ENCODE assay signal across 17 mouse cellular contexts in genomic region chr15:86645244-86645643, GRCm38 (mm10).
DNase-seq lines count a peak whose midpoint lies in the region; ATAC-seq and TF ChIP-seq lines count a peak whose summit lies in the region.
"Had no signal": no experiment of that assay in that cellular context is flagged by ENCODE, and none has a peak within 500 bp of the region (broad histone marks: within the 10 kb centered on the region; RNA-seq: fewer than 3 reads in every experiment).

No protein-coding gene starts in this region.

- no peak for TF ChIP-seq CTCF in kidney, adult 2 months (conservative IDR thresholded peaks at IDR 0.05; ENCODE audit: insufficient read depth, insufficient read length, low read depth, low read length)

- no peaks in the 10 kb centered on the region for H3K36me3 ChIP-seq in kidney, adult 2 months (ENCODE audit: control insufficient read depth, insufficient read depth, low read length)
- H3K36me3 ChIP-seq in embryonic facial prominence, embryonic 14.5 days (ENCODE audit: control insufficient read depth, insufficient read depth, low read length), result no peaks in the 10 kb centered on the region
- no peaks in the 10 kb centered on the region for H3K36me3 ChIP-seq in forebrain, embryonic 10.5 days (replicated peaks)
- H3K36me3 ChIP-seq: neural tube, embryonic 13.5 days had no signal

- DNase-seq in kidney, postnatal 10 days, result peak; percentile 11
- DNase-seq in kidney, adult 2 months, result no peak
- DNase-seq in Muller cell, postnatal 12 days (ENCODE audit: inconsistent ontology term), result peak; percentile 4
- peak; percentile 13 for DNase-seq in R1 (ENCODE audit: low read depth, low spot score)
- peak; percentile 84 for DNase-seq in embryonic facial prominence, embryonic 14.5 days (ENCODE audit: low spot score)
- no peak for DNase-seq in forebrain, embryonic 10.5 days (ENCODE audit: extremely low spot score, low spot score)
- no peak for DNase-seq in ovary, postnatal 36 days (ENCODE audit: low spot score)
- DNase-seq: cerebellum, adult 11-12 months; cerebellum, postnatal 36 days; gastrocnemius, postnatal 10 days; heart, postnatal 4 days; thymus, adult 2 months had no signal

- no peak overlapping the region for H3K27ac ChIP-seq in kidney, adult 2 months (ENCODE audit: insufficient read depth, low read depth, low read length)
- no peak overlapping the region for H3K27ac ChIP-seq in embryonic facial prominence, embryonic 14.5 days (replicated peaks; ENCODE audit: low read depth, low read length)
- H3K27ac ChIP-seq in forebrain, embryonic 10.5 days, result no peak overlapping the region
- H3K27ac ChIP-seq: liver, embryonic 14.5 days; neural tube, embryonic 13.5 days had no signal

- no peak overlapping the region for H3K4me2 ChIP-seq in embryonic facial prominence, embryonic 14.5 days (ENCODE audit: low read depth, low read length)
- H3K4me2 ChIP-seq: heart, embryonic 11.5 days; neural tube, embryonic 13.5 days had no signal

- TF ChIP-seq POLR2A in kidney, adult 2 months (IDR thresholded peaks at IDR 0.05; ENCODE audit: low read depth, low read length), result no peak

- peak; percentile 72 for ATAC-seq in embryonic facial prominence, embryonic 14.5 days (ENCODE audit: low read depth)
- ATAC-seq: CD4-positive, CD25-positive, alpha-beta regulatory T cell, adult 4 months had no signal

- WGBS in kidney, adult 2 months, result 41% methylated on average over 9 of the region's 9 CpGs
- 56% methylated on average over 9 of the region's 9 CpGs for WGBS in embryonic facial prominence, embryonic 14.5 days
- WGBS in forebrain, embryonic 10.5 days, result 89% methylated on average over 9 of the region's 9 CpGs

- no peak overlapping the region for H3K4me3 ChIP-seq in kidney, adult 2 months (ENCODE audit: insufficient read depth, low read depth, low read length)
- no peak overlapping the region for H3K4me3 ChIP-seq in embryonic facial prominence, embryonic 14.5 days (ENCODE audit: low read depth, low read length)
- H3K4me3 ChIP-seq in forebrain, embryonic 10.5 days, result no peak overlapping the region
- H3K4me3 ChIP-seq: megakaryocyte, embryonic 14.5 days; neural tube, embryonic 13.5 days had no signal

- no peaks in the 10 kb centered on the region for H3K4me1 ChIP-seq in kidney, adult 2 months (ENCODE audit: control insufficient read depth, insufficient read depth, low read length)
- no peaks in the 10 kb centered on the region for H3K4me1 ChIP-seq in embryonic facial prominence, embryonic 14.5 days (ENCODE audit: control insufficient read depth, insufficient read depth, low read length)
- no peaks in the 10 kb centered on the region for H3K4me1 ChIP-seq in forebrain, embryonic 10.5 days
- H3K4me1 ChIP-seq: megakaryocyte, embryonic 14.5 days; neural tube, embryonic 13.5 days had no signal

- H3K9me3 ChIP-seq in embryonic facial prominence, embryonic 14.5 days (ENCODE audit: control insufficient read depth, low read length), result no peaks in the 10 kb centered on the region
- no peaks in the 10 kb centered on the region for H3K9me3 ChIP-seq in forebrain, embryonic 10.5 days
- H3K9me3 ChIP-seq: neural tube, embryonic 13.5 days had no signal

- no peaks in the 10 kb centered on the region for H3K27me3 ChIP-seq in kidney, adult 2 months (replicated peaks; ENCODE audit: control insufficient read depth, insufficient read depth, low read length)
- H3K27me3 ChIP-seq in embryonic facial prominence, embryonic 14.5 days (replicated peaks; ENCODE audit: control insufficient read depth, insufficient read depth, low read length), result no peaks in the 10 kb centered on the region
- H3K27me3 ChIP-seq in forebrain, embryonic 10.5 days (ENCODE audit: poor library complexity, severe bottlenecking), result no peaks in the 10 kb centered on the region
- H3K27me3 ChIP-seq: megakaryocyte, embryonic 14.5 days; neural tube, embryonic 13.5 days had no signal

- H3K9ac ChIP-seq in embryonic facial prominence, embryonic 14.5 days (ENCODE audit: low read depth, low read length), result no peak overlapping the region
- H3K9ac ChIP-seq: liver, embryonic 14.5 days; neural tube, embryonic 13.5 days had no signal

Comparison
In these comparisons a context has a peak if more than half of its experiments do, and no peak if none do; other contexts are left out.
1. DNase-seq: peak in kidney, postnatal 10 days (single experiment), Muller cell, postnatal 12 days (single experiment), R1 (single experiment) and embryonic facial prominence, embryonic 14.5 days (single experiment); none in kidney, adult 2 months (single experiment), forebrain, embryonic 10.5 days (single experiment) and ovary, postnatal 36 days (single experiment).